Mouse (Mus musculus): Measurements from ENCODE around the gene Ttll12.

DNA sequence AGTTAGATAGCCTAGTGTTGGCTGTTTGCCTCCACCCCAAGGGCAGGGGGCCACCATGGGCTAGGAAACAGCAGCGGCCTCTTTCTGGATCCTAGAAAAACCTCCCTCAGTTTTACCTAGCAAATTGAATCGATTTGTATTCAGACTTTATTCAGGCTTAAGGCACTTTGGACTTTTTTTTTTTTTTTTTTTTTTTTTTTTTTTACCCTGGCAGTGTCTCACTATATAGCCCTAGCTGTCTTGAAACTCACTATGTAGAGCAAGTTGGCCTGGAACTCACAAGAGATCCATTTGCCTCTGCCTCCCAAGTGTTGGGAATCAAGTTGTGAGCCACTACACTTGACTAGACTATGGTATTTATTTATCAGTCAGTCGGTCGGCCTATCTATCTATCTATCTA, 1.9 kb upstream of the Ttll12 start:
- TF ChIP-seq ETS1 (conservative IDR thresholded peaks at IDR 0.05; ENCODE audit: low read depth, low read length) (no peak), MAFK (IDR thresholded peaks at IDR 0.05; ENCODE audit: insufficient replicate concordance, low read length) (no peak), CTCF (conservative IDR thresholded peaks at IDR 0.05 in 1 of 2, IDR thresholded peaks at IDR 0.05 in 1 of 2; ENCODE audit: low read depth in 2 of 2, low read length in 2 of 2) (no peak), POLR2A (IDR thresholded peaks at IDR 0.05; ENCODE audit: low read depth, low read length) (no peak), EP300 (IDR thresholded peaks at IDR 0.05; ENCODE audit: low read length) (no peak), JUN (IDR thresholded peaks at IDR 0.05; ENCODE audit: insufficient read depth, low read depth, low read length) (no peak), GABPA (IDR thresholded peaks at IDR 0.05; ENCODE audit: insufficient replicate concordance, low read depth, low read length) (no peak), USF2 (conservative IDR thresholded peaks at IDR 0.05; ENCODE audit: low read depth, low read length) (no peak)
